Mouse (Mus musculus) spleen, adult 10 weeks (tissue): ENCODE results near the gene Slc25a25. TPM values are rescaled to one million over a fixed set of nuclear protein-coding genes. Genes with fewer than 3 reads are reported as not detected.

Source experiments
- polyA plus RNA-seq: library from polyadenylated mRNA; stranded (reverse); fragments of 350-450 nt; fragmentation: Illumina TruSeq; extraction: RNeasy Lipid Tissue Mini Kit (QIAGEN cat#74804); gene quantifications from one replicate; pipeline ENCODE4 v1.2.3, GENCODE M21; 2015; ENCODE audit warnings: low replicate concordance; ENCODE audit not compliant: insufficient read depth

Gene Slc25a25
- polyA plus RNA-seq = 8.4 TPM

DNA sequence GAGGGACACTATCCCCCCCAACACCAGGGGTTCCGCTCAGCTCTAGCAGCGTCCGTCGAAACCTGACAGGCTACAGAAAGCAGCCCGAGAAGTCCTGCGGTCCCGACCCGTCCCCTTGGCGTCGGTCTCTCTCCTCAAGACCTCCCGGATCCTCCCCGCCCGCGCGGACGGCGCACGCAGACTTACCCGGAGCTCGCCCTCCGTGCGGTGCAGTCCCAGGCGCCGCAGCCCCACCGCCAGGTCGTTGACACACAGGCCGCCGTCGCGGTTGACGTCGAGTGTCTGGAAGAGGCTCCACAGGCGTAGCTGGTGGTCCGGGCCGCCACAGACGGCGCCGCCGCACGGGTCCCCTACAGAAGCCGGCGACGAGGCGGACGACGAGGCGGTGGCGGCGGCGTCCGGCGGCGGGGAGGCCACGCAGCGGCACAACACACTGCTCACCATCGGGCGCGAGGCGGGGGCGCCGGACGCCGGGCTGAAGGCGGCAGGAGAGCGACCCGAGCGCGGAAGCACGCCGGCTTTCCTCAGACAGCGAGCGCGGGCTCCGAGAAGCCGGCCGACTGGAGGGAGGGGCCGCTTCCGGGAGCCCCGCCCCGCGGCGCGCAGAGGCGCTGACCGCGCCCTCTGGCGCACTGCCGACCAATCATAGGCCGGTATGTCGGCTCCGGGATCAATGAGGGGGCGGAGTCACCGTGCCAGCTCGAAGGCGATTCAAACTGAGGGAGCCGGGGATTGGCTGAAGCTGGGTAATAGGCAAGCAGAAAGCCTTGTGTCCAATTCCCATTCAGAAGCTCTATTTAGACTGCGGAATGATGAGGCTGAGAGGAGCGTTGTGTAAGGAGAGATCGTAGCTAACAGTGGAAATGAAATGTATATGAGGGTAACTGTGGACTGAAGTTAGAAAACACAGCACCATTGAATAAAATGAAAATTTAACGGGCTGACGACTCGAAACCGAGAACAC lies at the start of gene Slc25a25:
Slc25a25 (minus strand) TSS at position 565 of the 964 bp plus-strand sequence.

DNA sequence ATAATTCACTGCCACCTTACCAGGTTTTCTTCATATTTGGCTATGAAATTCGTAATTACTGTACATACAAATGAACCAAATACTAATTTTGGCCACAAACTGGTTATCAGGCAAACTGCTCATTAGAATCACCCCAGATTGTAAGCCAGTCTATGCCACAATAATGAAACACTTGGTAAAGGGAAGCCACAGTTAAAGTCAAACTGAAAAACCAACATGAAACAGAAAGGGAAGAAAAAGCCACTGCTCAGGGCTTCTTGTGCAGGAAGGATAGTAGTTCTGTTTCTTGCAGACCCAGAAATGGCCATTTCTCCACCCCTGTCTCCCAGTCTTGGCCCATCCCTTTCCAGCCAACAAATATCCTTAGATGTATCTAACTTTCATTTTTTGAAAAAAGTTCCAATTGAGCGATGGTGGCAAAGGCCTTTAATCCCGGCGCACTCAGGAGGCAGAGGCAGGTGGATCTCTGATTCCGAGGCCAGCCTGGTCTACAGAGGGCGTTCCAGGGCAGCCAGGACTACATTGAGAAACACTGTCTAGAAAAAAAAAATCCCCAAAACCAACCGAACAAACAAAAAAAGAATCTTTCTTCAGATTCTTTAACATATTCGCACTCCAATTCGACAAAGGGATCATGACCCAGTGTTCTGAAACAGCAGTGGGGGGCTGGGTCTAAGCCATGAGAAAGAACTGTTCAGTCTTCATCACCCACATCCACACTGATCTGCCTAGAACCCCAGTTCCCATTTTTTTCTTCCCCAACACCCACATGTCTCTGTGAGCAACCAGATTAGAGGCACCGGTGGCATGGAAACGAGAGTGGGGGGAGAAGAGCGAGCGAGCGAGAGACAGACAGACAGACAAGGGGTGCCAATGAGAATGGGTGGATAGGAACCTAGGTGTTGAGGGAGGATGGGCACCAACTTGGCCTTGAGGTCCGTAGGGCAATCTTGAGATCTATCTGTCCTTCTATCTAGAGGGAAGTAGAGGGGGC lies 1.2 kb downstream of the Slc25a25 start, which contains the start of gene Naif1:
Naif1 (plus strand) TSS at position 697 of the 994 bp plus-strand sequence.

DNA sequence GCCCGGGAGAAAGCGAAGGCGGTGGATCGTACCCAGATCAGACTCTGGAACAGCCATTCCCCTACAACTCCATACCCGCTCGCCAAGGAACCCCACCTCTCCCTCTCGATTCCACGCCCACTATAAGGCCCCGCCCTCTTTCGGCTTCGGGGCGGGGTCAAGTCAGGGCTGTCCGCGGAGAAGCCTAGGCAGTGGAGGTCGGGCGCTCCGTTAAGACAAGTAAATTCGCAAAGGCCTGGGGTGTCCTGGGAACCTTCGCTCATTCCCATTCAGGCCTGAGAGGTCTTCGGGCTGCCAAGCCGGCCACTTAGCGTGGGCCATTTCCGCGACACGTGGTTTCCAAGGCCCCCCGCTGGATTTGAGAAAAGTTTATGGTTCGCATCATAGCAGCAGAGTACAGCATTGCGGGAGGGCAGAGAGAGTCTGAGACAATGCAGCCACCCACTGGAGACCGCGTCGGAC lies 55.7 kb downstream of the Slc25a25 start, which contains the start of gene Ptges2:
Ptges2 (plus strand) TSS at position 413 of the 462 bp plus-strand sequence.

DNA sequence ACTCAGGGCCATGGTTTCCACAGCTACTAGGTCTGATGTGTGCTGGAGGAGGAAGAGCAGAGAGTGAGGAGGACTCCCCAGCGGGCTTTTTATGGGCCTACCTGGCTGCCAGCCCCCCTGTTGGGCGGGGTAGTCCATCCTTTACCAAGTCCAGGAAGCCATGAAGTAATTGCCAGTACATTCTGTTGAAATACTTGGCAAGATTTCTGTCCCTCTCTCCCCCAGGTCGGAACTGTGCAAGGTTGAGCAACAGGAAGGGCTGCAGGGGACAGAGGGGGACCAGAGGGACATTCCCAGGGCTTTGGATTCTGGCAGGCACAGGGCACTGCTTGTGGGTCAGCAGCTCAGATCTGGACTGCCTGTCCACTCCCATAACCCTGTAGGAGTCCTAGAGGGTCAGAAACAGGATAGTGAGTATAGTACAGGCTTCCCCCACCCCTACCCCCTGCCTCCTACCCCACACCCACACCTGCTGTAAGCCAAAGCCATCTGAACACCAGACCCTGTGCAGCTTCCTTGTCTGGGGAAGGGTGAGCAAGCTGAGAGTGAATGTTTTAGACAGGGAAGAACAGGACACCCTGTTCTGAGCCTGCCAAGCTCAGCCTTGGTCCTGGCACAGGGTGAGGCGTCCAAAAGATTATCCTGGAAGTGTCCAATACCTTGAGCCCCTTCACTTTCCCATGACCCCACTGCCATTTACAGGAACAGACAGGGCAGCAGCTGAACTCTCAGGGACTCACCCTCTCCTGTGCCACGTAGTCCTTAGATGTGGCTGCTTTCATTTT lies 63.3 kb downstream of the Slc25a25 start, which contains the start of gene Lcn2:
Lcn2 (minus strand) TSS at position 547 of the 785 bp plus-strand sequence.

DNA sequence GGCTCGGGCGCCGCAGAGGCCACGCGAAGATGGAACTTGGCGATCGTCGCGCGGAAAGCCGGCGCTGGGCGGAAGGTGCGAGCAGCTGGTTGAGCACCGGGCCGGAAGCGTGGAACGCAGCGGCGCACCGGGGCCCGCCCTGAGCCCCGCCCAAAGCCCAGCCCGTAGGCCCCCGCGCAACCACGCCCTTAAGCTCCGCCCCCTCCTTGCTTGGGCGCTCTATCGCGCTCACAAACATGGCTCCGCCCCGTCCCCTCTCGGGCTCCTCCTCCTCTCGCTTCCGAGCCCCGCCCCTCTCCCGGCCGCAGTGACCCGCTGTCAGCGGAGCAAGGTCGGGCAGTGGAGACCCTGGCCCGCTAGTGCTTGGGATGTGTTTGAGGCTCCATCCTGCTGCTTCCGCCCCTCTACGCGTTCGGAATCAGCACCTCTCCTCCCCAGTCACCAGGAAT lies 69.4 kb downstream of the Slc25a25 start, which contains the start of gene 1110008P14Rik:
1110008P14Rik (minus strand) TSS at position 164 of the 449 bp plus-strand sequence.

Other genes starting within 250 kb of the Slc25a25 start
- gene Pomt1, start 214.9 kb downstream of the Slc25a25 start, polyA plus RNA-seq = 10.0 TPM
- 41.0 TPM for gene Uck1, start 191.3 kb downstream of the Slc25a25 start, polyA plus RNA-seq
- 45.4 TPM for gene Golga2, start 164.1 kb downstream of the Slc25a25 start, polyA plus RNA-seq
- 264 TPM for gene Swi5, start 163.4 kb downstream of the Slc25a25 start, polyA plus RNA-seq
- gene Ciz1, start 99.1 kb downstream of the Slc25a25 start, polyA plus RNA-seq = 93.7 TPM
- gene Dnm1, start 98.1 kb downstream of the Slc25a25 start, polyA plus RNA-seq = 1.8 TPM
- gene 1110008P14Rik, start 69.5 kb downstream of the Slc25a25 start, polyA plus RNA-seq = 15.2 TPM
- 8.3 TPM for gene Lcn2, start 63.2 kb downstream of the Slc25a25 start, polyA plus RNA-seq
- 6.1 TPM for gene Ptges2, start 55.5 kb downstream of the Slc25a25 start, polyA plus RNA-seq
- gene Naif1, start 988 bp downstream of the Slc25a25 start, polyA plus RNA-seq = 3.5 TPM
- 28.0 TPM for gene Fam102a, start 83.9 kb upstream of the Slc25a25 start, polyA plus RNA-seq
- 56.7 TPM for gene Dpm2, start 119.4 kb upstream of the Slc25a25 start, polyA plus RNA-seq
- gene Pip5kl1, start 123.4 kb upstream of the Slc25a25 start, polyA plus RNA-seq = not detected
- 0.15 TPM for gene 9430097D07Rik, start 124.2 kb upstream of the Slc25a25 start, polyA plus RNA-seq
- 16.1 TPM for gene St6galnac4, start 135.7 kb upstream of the Slc25a25 start, polyA plus RNA-seq
- gene St6galnac6, start 148.3 kb upstream of the Slc25a25 start, polyA plus RNA-seq = 11.3 TPM
- gene Ak1, start 170.3 kb upstream of the Slc25a25 start, polyA plus RNA-seq = 6.3 TPM
- gene Eng, start 195.2 kb upstream of the Slc25a25 start, polyA plus RNA-seq = 19.9 TPM